Mouse (Mus musculus) neural tube, embryonic 11.5 days (tissue): ENCODE results near the gene Slc25a31. TPM values are rescaled to one million over a fixed set of nuclear protein-coding genes. Genes with fewer than 3 reads are reported as not detected.

Experiments
- ATAC-seq: fragments of 200-750 bp; cut with Nextera tagmentation; 2 replicates; pipeline ENCODE4 v1.8.0; 2017; ENCODE audit warnings: moderate number of reproducible peaks, mild to moderate bottlenecking, moderate TSS enrichment, moderate library complexity; ENCODE audit not compliant: insufficient read depth, low FRiP score, low TSS enrichment
- DNase-seq: peaks from one replicate; pipeline ENCODE4 v3.0.0-alpha.2; 2015; ENCODE audit warnings: low spot score
- H3K27ac ChIP-seq: fragments of 300-500 bp; sonication (generic); 2 replicates; pipeline ENCODE4 v1.5.1; 2014; ENCODE audit warnings: low read depth, mild to moderate bottlenecking, low read length
- H3K27me3 ChIP-seq: fragments of 300-500 bp; sonication (generic); 2 replicates; pipeline ENCODE4 v1.6.1; 2014; ENCODE audit warnings: mild to moderate bottlenecking, low read length, mixed read lengths; ENCODE audit not compliant: control insufficient read depth, insufficient read depth
- H3K36me3 ChIP-seq: fragments of 300-500 bp; sonication (generic); 2 replicates; pipeline ENCODE4 v1.6.1; 2014; ENCODE audit warnings: mild to moderate bottlenecking, low read length, moderate library complexity, mixed read lengths; ENCODE audit not compliant: control insufficient read depth, insufficient read depth
- H3K4me1 ChIP-seq: fragments of 300-500 bp; sonication (generic); 2 replicates; pipeline ENCODE4 v1.6.1; 2014; ENCODE audit warnings: low read length, mixed read lengths; ENCODE audit not compliant: control insufficient read depth, insufficient read depth
- H3K4me2 ChIP-seq: fragments of 300-500 bp; sonication (generic); 2 replicates; pipeline ENCODE4 v1.6.1; 2014; ENCODE audit warnings: low read depth, mild to moderate bottlenecking, moderate library complexity
- H3K4me3 ChIP-seq: fragments of 300-500 bp; sonication (generic); 2 replicates; pipeline ENCODE4 v1.5.1; 2014; ENCODE audit warnings: low read depth, low read length
- H3K9ac ChIP-seq: fragments of 300-500 bp; sonication (generic); 2 replicates; pipeline ENCODE4 v1.6.1; 2014; ENCODE audit warnings: mild to moderate bottlenecking, low read length
- H3K9me3 ChIP-seq: fragments of 300-500 bp; sonication (generic); 2 replicates; pipeline ENCODE4 v1.6.1; 2016; ENCODE audit warnings: low read length; ENCODE audit not compliant: control insufficient read depth
- WGBS: fragments of 180-500 bp; shearing (Covaris S2); extraction: QIAGEN DNeasy Blood & Tissue Kit; methylation state at CpG from one replicate; pipeline ENCODE4 v1.1.7; 2014; 5-methylcytosine and 5-hydroxymethylcytosine counted together
- polyA plus RNA-seq: library from polyadenylated mRNA; unstranded; fragments of >200 nt; fragmentation: Nextera tagmentation; extraction: Ambion mirVana; gene quantifications from 2 replicates; pipeline ENCODE4 v1.2.1, GENCODE M21; 2014

Gene Slc25a31
- polyA plus RNA-seq, 1 experiment from 2014 or later: 0.24 TPM

DNA sequence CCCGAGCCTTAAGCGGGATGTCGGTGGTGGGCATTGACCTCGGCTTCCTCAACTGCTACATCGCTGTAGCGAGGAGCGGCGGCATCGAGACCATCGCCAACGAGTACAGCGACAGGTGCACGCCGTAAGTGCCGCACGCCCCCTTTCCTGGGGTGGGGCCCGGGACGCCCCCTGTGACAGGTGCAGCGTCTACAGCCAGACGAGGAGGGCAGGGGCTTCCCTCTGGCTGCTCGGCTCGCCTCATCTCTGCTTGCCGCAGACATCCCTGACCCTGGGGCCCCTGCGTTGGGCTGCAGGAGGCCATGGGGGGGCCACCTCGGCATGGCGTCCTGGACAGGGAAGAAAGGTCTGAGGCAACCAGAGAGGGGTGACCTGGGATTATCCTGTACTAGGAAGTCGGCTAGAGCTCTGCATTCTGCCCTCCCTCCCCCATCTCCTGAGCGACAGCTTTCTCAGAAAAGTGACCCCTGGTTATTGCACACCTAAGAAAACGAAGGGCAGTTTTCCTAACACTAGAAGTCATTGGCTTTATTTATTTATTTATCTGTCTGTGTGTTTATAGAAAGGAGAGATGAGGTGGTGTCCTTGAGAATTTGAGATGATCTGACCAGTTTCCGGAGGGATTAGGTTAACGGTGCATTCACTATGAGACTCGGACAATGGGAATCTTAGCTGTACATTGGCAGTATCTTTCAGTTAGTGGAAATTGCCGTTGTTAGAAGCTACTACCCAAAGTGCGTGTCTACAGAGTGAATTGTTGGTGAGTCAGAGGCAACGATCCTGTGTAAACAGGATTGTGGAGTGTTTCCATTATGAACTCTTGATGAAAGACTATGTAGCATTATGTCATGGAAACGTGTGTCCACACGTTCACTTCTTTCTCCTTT, 37.2 kb downstream of the Slc25a31 start:
- no peaks in the 10 kb centered on the region for H3K27me3 ChIP-seq
- H3K4me1 ChIP-seq: peaks cover 4% of the 10 kb centered on the region; the same call in 1 of the 2 replicates
- H3K4me3 ChIP-seq: peak overlapping the region; percentile 60
- WGBS: 3% methylated on average over 35 of the region's 37 CpGs
- peak overlapping the region; percentile 72 for H3K27ac ChIP-seq
- H3K9me3 ChIP-seq: no peaks in the 10 kb centered on the region
- no peaks in the 10 kb centered on the region for H3K36me3 ChIP-seq
- H3K9ac ChIP-seq: peak overlapping the region; percentile 70
- DNase-seq (peak; percentile 24), ATAC-seq (peak; percentile 46; the same call in 1 of the 2 replicates)
- peak overlapping the region; percentile 60 for H3K4me2 ChIP-seq

DNA sequence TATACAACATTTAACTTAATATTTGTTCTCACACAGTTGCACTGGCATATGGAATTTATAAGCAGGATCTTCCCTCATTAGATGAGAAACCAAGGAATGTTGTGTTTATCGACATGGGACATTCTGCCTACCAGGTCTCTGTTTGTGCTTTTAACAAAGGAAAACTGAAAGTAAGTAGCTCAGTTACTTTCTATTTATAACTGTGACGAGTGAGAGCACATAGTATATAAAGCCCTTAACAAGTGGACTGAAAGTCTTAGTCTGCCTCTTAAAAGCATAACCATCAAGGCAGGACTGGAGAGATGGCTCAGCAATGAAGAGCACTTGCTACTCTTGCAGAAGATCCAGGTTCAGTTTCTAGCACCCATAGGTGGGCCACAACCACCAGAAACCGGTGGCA, 52.1 kb downstream of the Slc25a31 start:
- no peak overlapping the region for H3K27ac ChIP-seq
- H3K9ac ChIP-seq: no peak overlapping the region
- no peaks in the 10 kb centered on the region for H3K9me3 ChIP-seq
- H3K27me3 ChIP-seq: no peaks in the 10 kb centered on the region
- no peak overlapping the region for H3K4me3 ChIP-seq
- WGBS: 93% methylated on average over 3 of the region's 3 CpGs
- no peaks in the 10 kb centered on the region for H3K4me1 ChIP-seq
- peaks cover 7% of the 10 kb centered on the region; the same call in 1 of the 2 replicates for H3K36me3 ChIP-seq
- H3K4me2 ChIP-seq: no peak overlapping the region
- ATAC-seq (no peak), DNase-seq (no peak)

DNA sequence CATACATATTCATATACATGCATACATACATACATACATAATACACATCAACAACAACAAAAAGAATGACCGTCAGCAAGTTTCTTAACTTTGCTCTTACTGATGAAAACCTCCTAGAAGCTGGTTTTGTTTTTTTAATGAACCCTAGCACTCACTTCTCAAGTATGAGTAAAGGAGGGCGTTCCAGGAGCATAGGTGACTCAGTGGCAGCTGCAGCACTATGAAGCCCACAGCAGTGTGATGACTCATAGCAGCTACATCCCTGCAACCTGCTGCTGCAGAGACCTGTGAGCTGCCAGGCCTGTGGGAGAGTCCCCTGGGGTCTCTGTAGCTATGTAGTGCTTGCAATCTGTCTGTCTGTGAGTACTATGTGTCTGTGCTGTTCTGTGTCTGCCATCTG, 52.7 kb downstream of the Slc25a31 start:
- no peak for DNase-seq
- no peak overlapping the region for H3K9ac ChIP-seq
- H3K27ac ChIP-seq: no peak overlapping the region
- no peak for ATAC-seq
- H3K27me3 ChIP-seq: no peaks in the 10 kb centered on the region
- H3K4me3 ChIP-seq: no peak overlapping the region
- no peaks in the 10 kb centered on the region for H3K9me3 ChIP-seq
- 90% methylated on average over 2 of the region's 2 CpGs for WGBS
- H3K4me1 ChIP-seq: no peaks in the 10 kb centered on the region
- H3K36me3 ChIP-seq: peaks cover 7% of the 10 kb centered on the region; the same call in 1 of the 2 replicates
- no peak overlapping the region for H3K4me2 ChIP-seq

Other genes starting within 250 kb of the Slc25a31 start
- gene Intu, start 177.6 kb upstream of the Slc25a31 start, polyA plus RNA-seq: 7.6 and 8.1 TPM in 2 replicates
- gene Hspa4l, start 35.6 kb downstream of the Slc25a31 start, polyA plus RNA-seq: 50.8 and 63.1 TPM in 2 replicates
- gene Plk4, start 91.2 kb downstream of the Slc25a31 start, polyA plus RNA-seq: 61.3 and 63.5 TPM in 2 replicates
- 7.5 and 7.7 TPM in 2 replicates for gene Mfsd8, start 138.0 kb downstream of the Slc25a31 start, polyA plus RNA-seq
- gene Abhd18, start 138.1 kb downstream of the Slc25a31 start, polyA plus RNA-seq: 5.1 and 6.4 TPM in 2 replicates
- gene 1700034I23Rik, start 193.7 kb downstream of the Slc25a31 start, polyA plus RNA-seq: 0.30 TPM in 1 of 2 replicates, not detected in the other
- 2.3 and 3.7 TPM in 2 replicates for gene Larp1b, start 241.0 kb downstream of the Slc25a31 start, polyA plus RNA-seq